Comparison of ENCODE assay signal across 8 mouse cellular contexts in the genomic region with DNA sequence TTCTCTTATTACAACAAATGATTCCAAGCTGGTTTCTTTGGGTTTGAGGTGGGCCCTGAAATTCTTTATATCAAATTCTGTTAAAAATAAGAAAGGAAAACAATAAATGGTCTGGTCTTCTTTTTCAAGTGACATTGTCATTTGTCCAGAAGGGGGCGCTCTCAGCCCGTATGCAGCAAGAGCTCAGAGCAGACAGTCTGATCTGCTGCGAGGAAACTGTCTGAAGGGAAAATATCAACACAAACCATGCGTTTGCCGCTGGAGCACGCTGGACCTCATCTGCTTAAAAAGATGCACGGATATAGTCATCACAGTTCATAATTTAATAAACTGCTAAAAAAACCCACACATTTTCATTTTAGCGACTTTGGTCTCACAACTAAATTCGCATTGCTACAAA.
A peak's percentile ranks its signal among the peaks of the same experiment; 100 is the strongest.
DNase-seq lines count a peak whose midpoint lies in the region; ATAC-seq and TF ChIP-seq lines count a peak whose summit lies in the region.

No protein-coding gene starts in this region.

- peak overlapping the region; percentile 40 for H3K4me2 ChIP-seq in embryonic facial prominence, embryonic 15.5 days (replicated peaks)
- peak overlapping the region; percentile 67 for H3K4me2 ChIP-seq in heart, embryonic 13.5 days
- H3K4me2 ChIP-seq in kidney, postnatal 0 days (ENCODE audit: low read length) = peak overlapping the region; percentile 39
- H3K4me2 ChIP-seq in stomach, embryonic 14.5 days (replicated peaks; ENCODE audit: low read depth, low read length) = peak overlapping the region; percentile 51

- H3K27ac ChIP-seq in bone marrow macrophage, adult 2 months (ENCODE audit: insufficient read depth, low read depth, low read length) = no peak overlapping the region
- H3K27ac ChIP-seq in embryonic facial prominence, embryonic 15.5 days (replicated peaks) = no peak overlapping the region
- no peak overlapping the region for H3K27ac ChIP-seq in heart, embryonic 13.5 days (replicated peaks)
- H3K27ac ChIP-seq in kidney, postnatal 0 days = no peak overlapping the region
- no peak overlapping the region for H3K27ac ChIP-seq in liver, adult 2 months (replicated peaks; ENCODE audit: insufficient read depth, low read depth, low read length)
- H3K27ac ChIP-seq in stomach, embryonic 14.5 days (ENCODE audit: low read length) = no peak overlapping the region

- no peak overlapping the region for H3K9ac ChIP-seq in embryonic facial prominence, embryonic 15.5 days
- no peak overlapping the region for H3K9ac ChIP-seq in heart, embryonic 13.5 days
- no peak overlapping the region for H3K9ac ChIP-seq in kidney, postnatal 0 days (ENCODE audit: low read depth, low read length)
- H3K9ac ChIP-seq in liver, adult 2 months (ENCODE audit: low read depth, low read length) = no peak overlapping the region
- H3K9ac ChIP-seq in stomach, embryonic 14.5 days (replicated peaks; ENCODE audit: low read depth, low read length) = no peak overlapping the region

- peak; percentile 87 to 88 for DNase-seq in B cell, adult 2 months
- peak; percentile 91 for DNase-seq in kidney, postnatal 0 days (ENCODE audit: low spot score)
- peak; percentile 36 for DNase-seq in liver, adult 2 months (ENCODE audit: extremely low read depth, low read depth, low spot score)
- peak; percentile 79 for DNase-seq in neural tube, embryonic 10.5 days (ENCODE audit: extremely low spot score, low spot score)

- peak overlapping the region; percentile 19; the same call in 1 of the 2 replicates for H3K4me3 ChIP-seq in bone marrow macrophage, adult 2 months (ENCODE audit: insufficient read depth, low read length)
- 0 out of 2 replicates have a peak overlapping the region, but pooled peaks have one; percentile 19 for H3K4me3 ChIP-seq in embryonic facial prominence, embryonic 15.5 days (replicated peaks)
- peak overlapping the region; percentile 36 for H3K4me3 ChIP-seq in heart, embryonic 13.5 days
- no peak overlapping the region for H3K4me3 ChIP-seq in kidney, postnatal 0 days (replicated peaks; ENCODE audit: low read depth, low read length)
- no peak overlapping the region for H3K4me3 ChIP-seq in liver, adult 2 months (ENCODE audit: insufficient read depth, low read depth, low read length)
- H3K4me3 ChIP-seq in stomach, embryonic 14.5 days (ENCODE audit: low read depth, low read length) = 0 out of 2 replicates have a peak overlapping the region, but pooled peaks have one; percentile 7

- no peaks in the 10 kb centered on the region for H3K4me1 ChIP-seq in bone marrow macrophage, adult 2 months (ENCODE audit: control insufficient read depth, insufficient read depth, low read length)
- no peaks in the 10 kb centered on the region for H3K4me1 ChIP-seq in embryonic facial prominence, embryonic 15.5 days
- peaks cover 6% of the 10 kb centered on the region; the same call in 1 of the 2 replicates for H3K4me1 ChIP-seq in heart, embryonic 13.5 days
- no peaks in the 10 kb centered on the region for H3K4me1 ChIP-seq in kidney, postnatal 0 days (replicated peaks; ENCODE audit: insufficient read depth, low read length)
- H3K4me1 ChIP-seq in liver, adult 2 months (ENCODE audit: control insufficient read depth, insufficient read depth, low read length) = no peaks in the 10 kb centered on the region
- 0 out of 2 replicates have a peak, but pooled peaks cover 3% of the 10 kb centered on the region for H3K4me1 ChIP-seq in stomach, embryonic 14.5 days (ENCODE audit: control insufficient read depth, insufficient read depth, low read length)

- H3K27me3 ChIP-seq in embryonic facial prominence, embryonic 15.5 days = no peaks in the 10 kb centered on the region
- H3K27me3 ChIP-seq in heart, embryonic 13.5 days (replicated peaks) = no peaks in the 10 kb centered on the region
- H3K27me3 ChIP-seq in kidney, postnatal 0 days (ENCODE audit: insufficient read depth, low read length) = no peaks in the 10 kb centered on the region
- H3K27me3 ChIP-seq in liver, adult 2 months (ENCODE audit: control insufficient read depth, insufficient read depth, low read length) = peaks cover 2% of the 10 kb centered on the region; the same call in 1 of the 2 replicates
- H3K27me3 ChIP-seq in stomach, embryonic 14.5 days (ENCODE audit: control insufficient read depth, insufficient read depth, low read length) = no peaks in the 10 kb centered on the region

- no peaks in the 10 kb centered on the region for H3K36me3 ChIP-seq in embryonic facial prominence, embryonic 15.5 days
- H3K36me3 ChIP-seq in heart, embryonic 13.5 days = no peaks in the 10 kb centered on the region
- no peaks in the 10 kb centered on the region for H3K36me3 ChIP-seq in kidney, postnatal 0 days (ENCODE audit: insufficient read depth, low read length)
- H3K36me3 ChIP-seq in liver, adult 2 months (ENCODE audit: control insufficient read depth, insufficient read depth, low read length) = no peaks in the 10 kb centered on the region
- no peaks in the 10 kb centered on the region for H3K36me3 ChIP-seq in stomach, embryonic 14.5 days (ENCODE audit: control insufficient read depth, insufficient read depth, low read length)

- 8% methylated on average over 9 of the region's 9 CpGs for WGBS in embryonic facial prominence, embryonic 15.5 days
- 13% methylated on average over 9 of the region's 9 CpGs for WGBS in heart, embryonic 13.5 days
- WGBS in kidney, postnatal 0 days = 11% methylated on average over 9 of the region's 9 CpGs
- WGBS in liver, adult 2 months = 17% methylated on average over 9 of the region's 9 CpGs
- 13% methylated on average over 9 of the region's 9 CpGs for WGBS in stomach, embryonic 14.5 days

- H3K79me2 ChIP-seq in liver, adult 2 months (ENCODE audit: control insufficient read depth, insufficient read depth, low read length) = no peaks in the 10 kb centered on the region

- H3K9me3 ChIP-seq in embryonic facial prominence, embryonic 15.5 days (replicated peaks) = no peaks in the 10 kb centered on the region
- no peaks in the 10 kb centered on the region for H3K9me3 ChIP-seq in heart, embryonic 13.5 days
- no peaks in the 10 kb centered on the region for H3K9me3 ChIP-seq in kidney, postnatal 0 days (replicated peaks; ENCODE audit: low read length)
- no peaks in the 10 kb centered on the region for H3K9me3 ChIP-seq in stomach, embryonic 14.5 days (ENCODE audit: control insufficient read depth, low read depth, low read length)

- no peak; the same call in 1 of the 2 replicates for ATAC-seq in embryonic facial prominence, embryonic 15.5 days (ENCODE audit: insufficient number of reproducible peaks, low FRiP score, low TSS enrichment, low read depth)
- ATAC-seq in heart, embryonic 13.5 days (ENCODE audit: extremely low read depth, insufficient number of reproducible peaks, low FRiP score, low TSS enrichment) = no peak; the same call in 1 of the 2 replicates
- no peak; the same call in 1 of the 2 replicates for ATAC-seq in kidney, postnatal 0 days (replicated peaks; ENCODE audit: low FRiP score, low read depth)
- ATAC-seq in stomach, embryonic 14.5 days (ENCODE audit: insufficient number of reproducible peaks, insufficient read depth, low FRiP score, low read depth) = no peak; the same call in 1 of the 2 replicates

- TF ChIP-seq POLR2A in bone marrow macrophage, adult 2 months (IDR thresholded peaks at IDR 0.05; ENCODE audit: borderline replicate concordance, low read depth, low read length) = no peak
- no peak for TF ChIP-seq POLR2A in liver, adult 2 months (IDR thresholded peaks at IDR 0.05; ENCODE audit: extremely low read depth, insufficient read depth, low read length)

- peak; percentile 93 for TF ChIP-seq CTCF in bone marrow macrophage, adult 2 months (IDR thresholded peaks at IDR 0.05; ENCODE audit: low read depth, low read length)
- TF ChIP-seq CTCF in kidney, postnatal 0 days (IDR thresholded peaks at IDR 0.05; ENCODE audit: low read depth) = peak; percentile 93
- peak; percentile 79 for TF ChIP-seq CTCF in liver, adult 2 months (IDR thresholded peaks at IDR 0.05; ENCODE audit: low read depth, low read length)

Comparison
In these comparisons a context has a peak if more than half of its experiments do, and no peak if none do; other contexts are left out.
1. DNase-seq: peak in every context shown above with its lines; median percentile 91 in kidney, postnatal 0 days; 88 in B cell, adult 2 months; 79 in neural tube, embryonic 10.5 days; 36 in liver, adult 2 months.
2. H3K4me3 ChIP-seq: peak in bone marrow macrophage, adult 2 months (single experiment), embryonic facial prominence, embryonic 15.5 days (single experiment), heart, embryonic 13.5 days (single experiment) and stomach, embryonic 14.5 days (single experiment); none in kidney, postnatal 0 days (single experiment) and liver, adult 2 months (single experiment).
3. Peak in every context shown above with its lines, with median percentiles within 50 percentile points of each other: CTCF ChIP-seq and H3K4me2 ChIP-seq.